Mouse (Mus musculus) kidney, embryonic 16.5 days (tissue): Measurements from ENCODE around the gene Cdc6. TPM values are rescaled to one million over a fixed set of nuclear protein-coding genes. Genes with fewer than 3 reads are reported as not detected.

Experiments
- ATAC-seq: fragments of 200-750 bp; cut with Nextera tagmentation; 2 replicates; pipeline ENCODE4 v1.8.0; 2017; ENCODE audit warnings: moderate TSS enrichment; ENCODE audit not compliant: low FRiP score, low TSS enrichment
- H3K27ac ChIP-seq: fragments of 300-500 bp; sonication (generic); 2 replicates; pipeline ENCODE4 v1.5.1; 2014; ENCODE audit warnings: low read length
- H3K27me3 ChIP-seq: fragments of 300-500 bp; sonication (generic); 2 replicates; pipeline ENCODE4 v1.6.1; 2014; ENCODE audit warnings: low read length, control low read depth, mixed read lengths; ENCODE audit not compliant: insufficient read depth
- H3K36me3 ChIP-seq: fragments of 300-500 bp; sonication (generic); 2 replicates; pipeline ENCODE4 v1.6.1; 2014; ENCODE audit warnings: low read length, control low read depth, mixed read lengths; ENCODE audit not compliant: insufficient read depth
- H3K4me1 ChIP-seq: fragments of 300-500 bp; sonication (generic); 2 replicates; pipeline ENCODE4 v1.6.1; 2014; ENCODE audit warnings: low read length, control low read depth, mixed read lengths; ENCODE audit not compliant: insufficient read depth
- H3K4me2 ChIP-seq: fragments of 300-500 bp; sonication (generic); replicated peaks from 2 replicates; pipeline ENCODE4 v1.6.1; 2014; ENCODE audit warnings: low read depth, low read length
- H3K4me3 ChIP-seq: fragments of 300-500 bp; sonication (generic); 2 replicates; pipeline ENCODE4 v1.5.1; 2014; ENCODE audit warnings: mild to moderate bottlenecking, low read length
- H3K9ac ChIP-seq: fragments of 300-500 bp; sonication (generic); replicated peaks from 2 replicates; pipeline ENCODE4 v1.6.1; 2014; ENCODE audit warnings: low read length
- H3K9me3 ChIP-seq: fragments of 300-500 bp; sonication (generic); 2 replicates; pipeline ENCODE4 v1.6.1; 2016; ENCODE audit warnings: low read length, control low read depth
- WGBS: fragments of 180-500 bp; shearing (Covaris S2); extraction: QIAGEN DNeasy Blood & Tissue Kit; methylation state at CpG from one replicate; pipeline ENCODE4 v1.1.7; 2014; 5-methylcytosine and 5-hydroxymethylcytosine counted together
- polyA plus RNA-seq: library from polyadenylated mRNA; unstranded; fragments of >200 nt; fragmentation: Nextera tagmentation; extraction: Ambion mirVana; gene quantifications from 2 replicates; pipeline ENCODE4 v1.2.1, GENCODE M21; 2015

Cdc6 gene
- polyA plus RNA-seq, 1 experiment from 2014 or later = 36.2 TPM

GRCm38 (mm10) chr11:98964201-98964615, 56.6 kb downstream of the Cdc6 start:
- no peaks in the 10 kb centered on the region for H3K9me3 ChIP-seq
- peak overlapping the region; percentile 67 for H3K4me3 ChIP-seq
- no peak for ATAC-seq
- H3K27me3 ChIP-seq = no peaks in the 10 kb centered on the region
- H3K27ac ChIP-seq = peak overlapping the region; percentile 92
- H3K9ac ChIP-seq = peak overlapping the region; percentile 82
- H3K36me3 ChIP-seq = peaks cover 17% of the 10 kb centered on the region; the same call in 1 of the 2 replicates
- peak overlapping the region; percentile 100 for H3K4me2 ChIP-seq
- peaks cover 98% of the 10 kb centered on the region for H3K4me1 ChIP-seq
- WGBS = 16% methylated on average over 6 of the region's 6 CpGs

GRCm38 (mm10) chr11:98964616-98965415, 57.2 kb downstream of the Cdc6 start:
- H3K9ac ChIP-seq = peak overlapping the region; percentile 82
- H3K9me3 ChIP-seq = no peaks in the 10 kb centered on the region
- peak overlapping the region; percentile 67; the same call in 1 of the 2 replicates for H3K4me3 ChIP-seq
- peaks cover 17% of the 10 kb centered on the region; the same call in 1 of the 2 replicates for H3K36me3 ChIP-seq
- H3K27ac ChIP-seq = peak overlapping the region; percentile 92
- H3K27me3 ChIP-seq = no peaks in the 10 kb centered on the region
- peaks cover 98% of the 10 kb centered on the region for H3K4me1 ChIP-seq
- 22% methylated on average over 15 of the region's 15 CpGs for WGBS
- ATAC-seq = no peak
- peak overlapping the region; percentile 100 for H3K4me2 ChIP-seq

GRCm38 (mm10) chr11:98965416-98966077, 57.9 kb downstream of the Cdc6 start:
- Histone ChIP-seq H3K36me3 (peaks cover 24% of the 10 kb centered on the region), H3K27ac (peak overlapping the region; percentile 92), H3K9me3 (no peaks in the 10 kb centered on the region), H3K4me1 (peaks cover 100% of the 10 kb centered on the region), H3K9ac (peak overlapping the region; percentile 61), H3K27me3 (no peaks in the 10 kb centered on the region), H3K4me2 (peak overlapping the region; percentile 100), H3K4me3 (peak overlapping the region; percentile 19)
- no peak for ATAC-seq
- WGBS = 14% methylated on average over 10 of the region's 11 CpGs

- peaks cover 98% of the 10 kb centered on the region for H3K4me1 ChIP-seq
- no peaks in the 10 kb centered on the region for H3K27me3 ChIP-seq
- no peak overlapping the region for H3K4me2 ChIP-seq
- no peaks in the 10 kb centered on the region for H3K9me3 ChIP-seq
- H3K27ac ChIP-seq = no peak overlapping the region; the same call in 1 of the 2 replicates
- peak; percentile 21; the same call in 1 of the 2 replicates for ATAC-seq
- H3K4me3 ChIP-seq = no peak overlapping the region
- H3K36me3 ChIP-seq = peaks cover 34% of the 10 kb centered on the region
- H3K9ac ChIP-seq = peak overlapping the region; percentile 61
- 34% methylated on average over 9 of the region's 9 CpGs for WGBS
Measured at GRCm38 (mm10) chr11:98966499-98967141, 59.0 kb downstream of the Cdc6 start.

GRCm38 (mm10) chr11:98968079-98968478, 60.5 kb downstream of the Cdc6 start:
- Histone ChIP-seq H3K4me1 (peaks cover 83% of the 10 kb centered on the region), H3K4me2 (no peak overlapping the region), H3K36me3 (peaks cover 49% of the 10 kb centered on the region), H3K27me3 (no peaks in the 10 kb centered on the region), H3K9me3 (no peaks in the 10 kb centered on the region), H3K27ac (peak overlapping the region; percentile 68), H3K9ac (peak overlapping the region; percentile 26; the same call in 1 of the 2 replicates), H3K4me3 (no peak overlapping the region)
- ATAC-seq = no peak
- WGBS = 64% methylated on average over 16 of the region's 16 CpGs

- Histone ChIP-seq H3K4me3 (0 out of 2 replicates have a peak overlapping the region, but pooled peaks have one; percentile 1), H3K9ac (peak overlapping the region; percentile 26; the same call in 1 of the 2 replicates), H3K27me3 (no peaks in the 10 kb centered on the region), H3K36me3 (peaks cover 57% of the 10 kb centered on the region), H3K4me1 (peaks cover 75% of the 10 kb centered on the region), H3K4me2 (peak overlapping the region; percentile 14; the same call in 1 of the 2 replicates), H3K9me3 (no peaks in the 10 kb centered on the region), H3K27ac (peak overlapping the region; percentile 68)
- ATAC-seq = no peak
- WGBS = 12% methylated on average over 20 of the region's 20 CpGs
Measured at GRCm38 (mm10) chr11:98968716-98969495, 61.3 kb downstream of the Cdc6 start.

GRCm38 (mm10) chr11:98969496-98969927, 61.9 kb downstream of the Cdc6 start:
- no peak overlapping the region for H3K9ac ChIP-seq
- no peaks in the 10 kb centered on the region for H3K27me3 ChIP-seq
- H3K27ac ChIP-seq = 0 out of 2 replicates have a peak overlapping the region, but pooled peaks have one; percentile 4
- WGBS = 28% methylated on average over 13 of the region's 17 CpGs
- H3K4me2 ChIP-seq = peak overlapping the region; percentile 14; the same call in 1 of the 2 replicates
- no peak for ATAC-seq
- peaks cover 62% of the 10 kb centered on the region for H3K36me3 ChIP-seq
- H3K4me3 ChIP-seq = no peak overlapping the region
- no peaks in the 10 kb centered on the region for H3K9me3 ChIP-seq
- H3K4me1 ChIP-seq = peaks cover 69% of the 10 kb centered on the region

- no peak overlapping the region for H3K27ac ChIP-seq
- no peak overlapping the region for H3K4me2 ChIP-seq
- WGBS = 58% methylated on average over 29 of the region's 29 CpGs
Measured at GRCm38 (mm10) chr11:98970191-98970925, 62.8 kb downstream of the Cdc6 start.

More at GRCm38 (mm10) chr11:98970191-98970925, 62.8 kb downstream of the Cdc6 start:
- no peaks in the 10 kb centered on the region for H3K27me3 ChIP-seq
- H3K9ac ChIP-seq = no peak overlapping the region
- peaks cover 60% of the 10 kb centered on the region for H3K4me1 ChIP-seq
- H3K4me3 ChIP-seq = no peak overlapping the region
- no peak for ATAC-seq
- no peaks in the 10 kb centered on the region for H3K9me3 ChIP-seq
- peaks cover 67% of the 10 kb centered on the region for H3K36me3 ChIP-seq
